Mouse (Mus musculus): Measurements from ENCODE around the gene Akt1. TPM values are rescaled to one million over a fixed set of nuclear protein-coding genes. Genes with fewer than 3 reads are reported as not detected.

Akt1 gene
- polyA plus RNA-seq, 1 experiment from 2014 or later = 139 TPM

DNA sequence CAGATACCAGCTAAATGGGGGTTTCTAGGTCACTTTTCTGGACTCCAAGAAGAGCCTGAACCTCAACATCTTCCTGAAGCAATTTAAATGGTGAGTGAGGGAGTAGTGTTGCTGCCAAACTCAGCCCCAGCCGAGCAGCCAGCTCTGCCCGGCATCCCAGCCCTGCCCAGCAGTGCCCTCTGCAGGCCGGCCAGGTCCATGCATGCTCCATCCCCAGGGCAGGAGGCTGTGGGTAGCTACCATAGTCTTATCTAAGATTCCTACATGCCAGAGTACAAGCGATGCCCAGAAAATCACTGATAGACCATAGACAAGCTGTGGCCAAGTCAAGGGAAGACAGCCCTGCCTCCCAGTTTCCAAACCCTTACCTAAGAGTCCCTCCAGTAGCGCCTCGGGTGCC is 68.9 kb downstream of the Akt1 start:
- peak; percentile 51 for ATAC-seq (replicated peaks; ENCODE audit: insufficient number of reproducible peaks, insufficient read depth, low FRiP score, low read depth)
- no peak overlapping the region for H3K27ac ChIP-seq
- no peak overlapping the region for H3K9ac ChIP-seq
- H3K27me3 ChIP-seq = no peaks in the 10 kb centered on the region
- peaks cover 26% of the 10 kb centered on the region for H3K4me1 ChIP-seq (replicated peaks)
- H3K4me3 ChIP-seq = no peak overlapping the region
- WGBS = 36% methylated on average over 6 of the region's 6 CpGs
- no peaks in the 10 kb centered on the region for H3K9me3 ChIP-seq (replicated peaks)
- 0 out of 2 replicates have a peak, but pooled peaks cover 4% of the 10 kb centered on the region for H3K36me3 ChIP-seq
- no peak overlapping the region for H3K4me2 ChIP-seq

DNA sequence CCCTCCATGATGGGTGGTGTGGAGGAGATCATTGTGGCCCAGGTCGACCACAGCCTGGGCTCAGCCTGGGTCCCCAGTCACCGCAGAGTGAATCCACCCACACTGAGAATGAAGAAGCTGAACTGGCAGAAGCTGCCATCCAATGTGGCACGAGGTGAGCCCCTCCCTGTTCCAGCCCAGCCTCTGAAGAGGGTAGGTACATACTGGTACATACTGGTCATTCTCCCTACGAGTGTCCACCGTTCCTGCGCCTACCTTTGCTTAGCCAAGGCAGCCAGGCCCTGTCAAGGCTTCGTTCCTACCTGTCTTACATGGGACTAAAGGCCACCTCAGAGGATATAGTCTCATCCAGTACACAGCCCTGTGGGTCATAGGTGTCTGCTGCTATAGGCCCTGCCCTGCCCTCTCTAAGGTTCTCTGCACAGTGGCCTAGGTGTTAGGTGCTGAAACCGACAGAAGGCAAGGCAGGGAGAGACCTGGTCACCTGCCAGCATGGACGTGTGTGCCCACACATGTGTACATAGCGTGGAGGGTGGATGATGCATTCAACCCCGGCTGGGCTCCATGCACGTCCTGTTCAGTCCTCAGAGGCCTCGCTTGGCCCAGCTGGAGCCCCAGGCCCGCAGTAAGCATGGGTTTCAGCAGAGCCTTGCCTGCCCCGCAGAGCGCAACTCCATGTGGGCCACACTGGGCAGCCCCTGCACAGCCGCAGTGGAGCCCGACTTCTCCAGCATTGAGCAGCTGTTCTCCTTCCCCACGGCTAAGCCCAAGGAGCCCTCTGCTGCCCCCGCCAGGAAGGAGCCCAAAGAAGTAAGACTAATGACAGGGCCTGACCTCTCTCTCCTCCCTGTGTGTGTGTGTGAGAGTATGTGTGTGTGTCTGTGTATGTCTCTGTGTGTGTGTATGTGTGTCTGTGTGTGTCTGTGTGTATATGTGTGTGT is 69.7 kb downstream of the Akt1 start:
- Histone ChIP-seq H3K4me3 (no peak overlapping the region), H3K27ac (no peak overlapping the region), H3K9ac (no peak overlapping the region), H3K27me3 (no peaks in the 10 kb centered on the region), H3K4me1 (replicated peaks) (peaks cover 26% of the 10 kb centered on the region), H3K9me3 (replicated peaks) (no peaks in the 10 kb centered on the region), H3K36me3 (0 out of 2 replicates have a peak, but pooled peaks cover 4% of the 10 kb centered on the region), H3K4me2 (no peak overlapping the region)
- 0 out of 2 replicates have a peak, but pooled peaks have one; percentile 10 for ATAC-seq (replicated peaks; ENCODE audit: insufficient number of reproducible peaks, insufficient read depth, low FRiP score, low read depth)
- WGBS = 66% methylated on average over 20 of the region's 20 CpGs

DNA sequence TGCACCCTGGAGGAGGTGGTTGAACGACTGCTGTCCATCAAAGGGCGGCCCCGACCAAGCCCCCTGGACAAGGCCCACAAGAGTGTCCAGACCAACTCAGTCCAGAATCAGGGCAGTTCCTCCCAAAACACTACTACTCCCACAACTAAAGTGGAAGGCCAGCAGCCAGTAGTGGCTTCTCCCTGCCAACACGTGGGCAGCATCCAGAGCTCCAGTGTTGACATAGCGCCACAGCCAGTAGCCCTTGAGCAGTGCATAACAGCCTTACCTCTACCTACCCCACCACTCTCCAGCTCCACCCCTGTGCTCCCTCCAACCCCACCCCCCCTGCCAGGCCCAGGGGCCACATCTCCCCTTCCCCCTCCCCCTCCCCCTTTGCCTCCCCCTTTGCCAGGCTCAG is 70.7 kb downstream of the Akt1 start:
- Histone ChIP-seq H3K9ac (no peak overlapping the region), H3K9me3 (replicated peaks) (no peaks in the 10 kb centered on the region), H3K36me3 (0 out of 2 replicates have a peak, but pooled peaks cover 4% of the 10 kb centered on the region), H3K27me3 (no peaks in the 10 kb centered on the region), H3K27ac (no peak overlapping the region), H3K4me2 (no peak overlapping the region), H3K4me3 (no peak overlapping the region), H3K4me1 (replicated peaks) (peaks cover 26% of the 10 kb centered on the region)
- 77% methylated on average over 5 of the region's 5 CpGs for WGBS
- no peak for ATAC-seq (replicated peaks; ENCODE audit: insufficient number of reproducible peaks, insufficient read depth, low FRiP score, low read depth)

Small RNAs within 50 kb of the gene (microRNA-seq; reads per million reads assigned to microRNA genes)
- gene Mir6939 = not detected

Other genes with a start within 250 kb of the Akt1 start
- 5.3 and 6.0 TPM in 2 replicates for gene A530016L24Rik, start 185.4 kb downstream of the Akt1 start, polyA plus RNA-seq (2015; fragmentation: Nextera tagmentation; extraction: Ambion mirVana)
- gene Tmem179, start 158.1 kb downstream of the Akt1 start, polyA plus RNA-seq (2015; fragmentation: Nextera tagmentation; extraction: Ambion mirVana) = 0.39 and 0.99 TPM in 2 replicates
- 3.1 and 3.4 TPM in 2 replicates for gene Inf2, start 86.1 kb downstream of the Akt1 start, polyA plus RNA-seq (2015; fragmentation: Nextera tagmentation; extraction: Ambion mirVana)
- gene Adssl1, start 54.8 kb downstream of the Akt1 start, polyA plus RNA-seq (2015; fragmentation: Nextera tagmentation; extraction: Ambion mirVana) = 85.8 and 93.7 TPM in 2 replicates
- gene Siva1, start 30.2 kb downstream of the Akt1 start, polyA plus RNA-seq (2015; fragmentation: Nextera tagmentation; extraction: Ambion mirVana) = 95.4 and 142 TPM in 2 replicates
- 4.8 and 7.6 TPM in 2 replicates for gene Zbtb42, start 3.9 kb upstream of the Akt1 start, polyA plus RNA-seq (2015; fragmentation: Nextera tagmentation; extraction: Ambion mirVana)
- gene Cep170b, start 45.6 kb upstream of the Akt1 start, polyA plus RNA-seq (2015; fragmentation: Nextera tagmentation; extraction: Ambion mirVana) = 4.8 and 7.9 TPM in 2 replicates
- gene Pld4, start 85.8 kb upstream of the Akt1 start, polyA plus RNA-seq (2015; fragmentation: Nextera tagmentation; extraction: Ambion mirVana) = 7.2 and 34.0 TPM in 2 replicates
- 2.1 and 2.4 TPM in 2 replicates for gene Ahnak2, start 127.8 kb upstream of the Akt1 start, polyA plus RNA-seq (2015; fragmentation: Nextera tagmentation; extraction: Ambion mirVana)
- gene Clba1, start 134.1 kb upstream of the Akt1 start, polyA plus RNA-seq (2015; fragmentation: Nextera tagmentation; extraction: Ambion mirVana) = 5.7 and 7.3 TPM in 2 replicates
- gene Cdca4, start 154.5 kb upstream of the Akt1 start, polyA plus RNA-seq (2015; fragmentation: Nextera tagmentation; extraction: Ambion mirVana) = 34.6 and 53.3 TPM in 2 replicates
- gene Gpr132, start 193.3 kb upstream of the Akt1 start, polyA plus RNA-seq (2015; fragmentation: Nextera tagmentation; extraction: Ambion mirVana) = 0.19 and 2.2 TPM in 2 replicates